Mouse (Mus musculus): Measurements from ENCODE around the gene Cyb561d2. TPM values are rescaled to one million over a fixed set of nuclear protein-coding genes. Genes with fewer than 3 reads are reported as not detected.

Gene Cyb561d2
- polyA plus RNA-seq, 1 experiment from 2014 or later, result 13.1 TPM

- H3K9me3 ChIP-seq (ENCODE audit: control insufficient read depth, low read length), result no peaks in the 10 kb centered on the region
- WGBS, result 88% methylated on average over 3 of the region's 3 CpGs
- peaks cover under 1% of the 10 kb centered on the region; the same call in 1 of the 2 replicates for H3K27me3 ChIP-seq (ENCODE audit: control insufficient read depth, insufficient read depth, low read length)
Measured at GRCm38 (mm10) chr9:107500708-107501286, 41.2 kb downstream of the Cyb561d2 start.

GRCm38 (mm10) chr9:107496359-107496758 lies 45.6 kb downstream of the Cyb561d2 start:
- no peaks in the 10 kb centered on the region for H3K27me3 ChIP-seq (ENCODE audit: control insufficient read depth, insufficient read depth, low read length)
- no peak overlapping the region for H3K27ac ChIP-seq (replicated peaks; ENCODE audit: low read depth, low read length)
- no peaks in the 10 kb centered on the region; the same call in 1 of the 2 replicates for H3K4me1 ChIP-seq (ENCODE audit: control insufficient read depth, insufficient read depth, low read length)
- no peak overlapping the region for H3K4me2 ChIP-seq (ENCODE audit: low read depth, severe bottlenecking)
- ATAC-seq (ENCODE audit: insufficient number of reproducible peaks, low FRiP score, low TSS enrichment, low read depth) (no peak), DNase-seq (ENCODE audit: low spot score) (no peak)
- H3K9me3 ChIP-seq (ENCODE audit: control insufficient read depth, low read length), result no peaks in the 10 kb centered on the region
- H3K9ac ChIP-seq (ENCODE audit: low read length), result no peak overlapping the region
- no peaks in the 10 kb centered on the region for H3K36me3 ChIP-seq (ENCODE audit: control insufficient read depth, insufficient read depth, low read length)
- 80% methylated on average over 3 of the region's 3 CpGs for WGBS
- H3K4me3 ChIP-seq (ENCODE audit: low read depth, low read length), result no peak overlapping the region

More at GRCm38 (mm10) chr9:107500708-107501286, 41.2 kb downstream of the Cyb561d2 start:
- no peak overlapping the region for H3K4me3 ChIP-seq (ENCODE audit: low read depth, low read length)
- H3K4me1 ChIP-seq (ENCODE audit: control insufficient read depth, insufficient read depth, low read length), result no peaks in the 10 kb centered on the region
- H3K36me3 ChIP-seq (ENCODE audit: control insufficient read depth, insufficient read depth, low read length), result no peaks in the 10 kb centered on the region
- H3K4me2 ChIP-seq (ENCODE audit: low read depth, severe bottlenecking), result no peak overlapping the region
- ATAC-seq (ENCODE audit: insufficient number of reproducible peaks, low FRiP score, low TSS enrichment, low read depth) (no peak), DNase-seq (ENCODE audit: low spot score) (no peak)
- no peak overlapping the region for H3K27ac ChIP-seq (replicated peaks; ENCODE audit: low read depth, low read length)
- no peak overlapping the region for H3K9ac ChIP-seq (ENCODE audit: low read length)

GRCm38 (mm10) chr9:107494238-107494637 lies 47.8 kb downstream of the Cyb561d2 start:
- Histone ChIP-seq H3K27me3 (ENCODE audit: control insufficient read depth, insufficient read depth, low read length) (no peaks in the 10 kb centered on the region), H3K4me1 (ENCODE audit: control insufficient read depth, insufficient read depth, low read length) (no peaks in the 10 kb centered on the region; the same call in 1 of the 2 replicates), H3K9me3 (ENCODE audit: control insufficient read depth, low read length) (no peaks in the 10 kb centered on the region), H3K9ac (ENCODE audit: low read length) (no peak overlapping the region), H3K4me3 (ENCODE audit: low read depth, low read length) (no peak overlapping the region), H3K27ac (replicated peaks; ENCODE audit: low read depth, low read length) (no peak overlapping the region), H3K4me2 (ENCODE audit: low read depth, severe bottlenecking) (no peak overlapping the region), H3K36me3 (ENCODE audit: control insufficient read depth, insufficient read depth, low read length) (no peaks in the 10 kb centered on the region)
- 59% methylated on average over 12 of the region's 12 CpGs for WGBS
- ATAC-seq (ENCODE audit: insufficient number of reproducible peaks, low FRiP score, low TSS enrichment, low read depth) (no peak), DNase-seq (ENCODE audit: low spot score) (no peak)

GRCm38 (mm10) chr9:107493511-107493910 lies 48.5 kb downstream of the Cyb561d2 start:
- H3K9me3 ChIP-seq (ENCODE audit: control insufficient read depth, low read length), result no peaks in the 10 kb centered on the region
- no peak overlapping the region for H3K27ac ChIP-seq (replicated peaks; ENCODE audit: low read depth, low read length)
- no peaks in the 10 kb centered on the region for H3K36me3 ChIP-seq (ENCODE audit: control insufficient read depth, insufficient read depth, low read length)
- H3K27me3 ChIP-seq (ENCODE audit: control insufficient read depth, insufficient read depth, low read length), result no peaks in the 10 kb centered on the region
- H3K4me2 ChIP-seq (ENCODE audit: low read depth, severe bottlenecking), result no peak overlapping the region
- 41% methylated on average over 1 of the region's 1 CpGs for WGBS
- H3K9ac ChIP-seq (ENCODE audit: low read length), result no peak overlapping the region
- ATAC-seq (ENCODE audit: insufficient number of reproducible peaks, low FRiP score, low TSS enrichment, low read depth) (no peak), DNase-seq (ENCODE audit: low spot score) (no peak)
- H3K4me3 ChIP-seq (ENCODE audit: low read depth, low read length), result no peak overlapping the region
- H3K4me1 ChIP-seq (ENCODE audit: control insufficient read depth, insufficient read depth, low read length), result no peaks in the 10 kb centered on the region; the same call in 1 of the 2 replicates

- no peak overlapping the region for H3K27ac ChIP-seq (replicated peaks; ENCODE audit: low read depth, low read length)
- WGBS, result 62% methylated on average over 6 of the region's 6 CpGs
- no peak overlapping the region for H3K9ac ChIP-seq (ENCODE audit: low read length)
- no peak overlapping the region for H3K4me3 ChIP-seq (ENCODE audit: low read depth, low read length)
- H3K9me3 ChIP-seq (ENCODE audit: control insufficient read depth, low read length), result no peaks in the 10 kb centered on the region
- H3K27me3 ChIP-seq (ENCODE audit: control insufficient read depth, insufficient read depth, low read length), result no peaks in the 10 kb centered on the region
- DNase-seq (ENCODE audit: low spot score) (no peak), ATAC-seq (ENCODE audit: insufficient number of reproducible peaks, low FRiP score, low TSS enrichment, low read depth) (no peak)
- H3K36me3 ChIP-seq (ENCODE audit: control insufficient read depth, insufficient read depth, low read length), result no peaks in the 10 kb centered on the region
- no peaks in the 10 kb centered on the region; the same call in 1 of the 2 replicates for H3K4me1 ChIP-seq (ENCODE audit: control insufficient read depth, insufficient read depth, low read length)
- no peak overlapping the region for H3K4me2 ChIP-seq (ENCODE audit: low read depth, severe bottlenecking)
Measured at GRCm38 (mm10) chr9:107490625-107491024, 51.4 kb downstream of the Cyb561d2 start.

DNA sequence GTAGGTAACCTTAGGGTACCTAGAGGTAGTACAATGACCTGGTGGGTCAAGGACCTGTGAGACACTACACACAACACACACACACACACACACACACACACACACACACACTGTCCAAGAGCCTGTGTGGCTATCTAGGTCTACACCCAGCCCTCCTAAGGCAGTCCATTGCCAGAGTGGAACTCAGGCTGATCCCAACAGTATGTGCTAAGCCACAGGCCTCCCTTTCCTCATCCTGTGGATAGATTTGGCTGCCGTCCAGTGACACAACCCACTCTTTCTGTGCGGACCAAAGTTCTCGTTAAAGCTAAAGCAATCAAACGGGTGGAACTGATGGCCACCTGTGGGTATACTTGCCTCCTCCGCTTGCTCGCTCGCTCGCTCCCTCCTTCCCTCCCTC lies 51.8 kb downstream of the Cyb561d2 start:
- Histone ChIP-seq H3K4me3 (ENCODE audit: low read depth, low read length) (no peak overlapping the region), H3K27ac (replicated peaks; ENCODE audit: low read depth, low read length) (no peak overlapping the region), H3K36me3 (ENCODE audit: control insufficient read depth, insufficient read depth, low read length) (no peaks in the 10 kb centered on the region), H3K4me2 (ENCODE audit: low read depth, severe bottlenecking) (no peak overlapping the region), H3K9me3 (ENCODE audit: control insufficient read depth, low read length) (no peaks in the 10 kb centered on the region), H3K27me3 (ENCODE audit: control insufficient read depth, insufficient read depth, low read length) (no peaks in the 10 kb centered on the region), H3K4me1 (ENCODE audit: control insufficient read depth, insufficient read depth, low read length) (no peaks in the 10 kb centered on the region; the same call in 1 of the 2 replicates), H3K9ac (ENCODE audit: low read length) (no peak overlapping the region)
- 66% methylated on average over 8 of the region's 8 CpGs for WGBS
- ATAC-seq (ENCODE audit: insufficient number of reproducible peaks, low FRiP score, low TSS enrichment, low read depth) (no peak), DNase-seq (ENCODE audit: low spot score) (no peak)

Other genes with a start within 250 kb of the Cyb561d2 start
- gene Cish, start 246.2 kb downstream of the Cyb561d2 start, polyA plus RNA-seq (2014; fragmentation: Nextera tagmentation; extraction: Ambion mirVana), result 4.1 and 4.4 TPM in 2 replicates
- 10.0 and 10.1 TPM in 2 replicates for gene Hemk1, start 203.8 kb downstream of the Cyb561d2 start, polyA plus RNA-seq (2014; fragmentation: Nextera tagmentation; extraction: Ambion mirVana)
- 0.60 and 0.73 TPM in 2 replicates for gene 6430571L13Rik, start 201.6 kb downstream of the Cyb561d2 start, polyA plus RNA-seq (2014; fragmentation: Nextera tagmentation; extraction: Ambion mirVana)
- gene Cacna2d2, start 142.6 kb downstream of the Cyb561d2 start, polyA plus RNA-seq (2014; fragmentation: Nextera tagmentation; extraction: Ambion mirVana), result 0.12 and 0.26 TPM in 2 replicates
- gene Tmem115, start 8.2 kb downstream of the Cyb561d2 start, polyA plus RNA-seq (2014; fragmentation: Nextera tagmentation; extraction: Ambion mirVana), result 42.8 and 47.9 TPM in 2 replicates
- gene Nprl2, start within 50 bp of the Cyb561d2 start, polyA plus RNA-seq (2014; fragmentation: Nextera tagmentation; extraction: Ambion mirVana), result 36.5 and 40.9 TPM in 2 replicates
- 0.79 and 0.95 TPM in 2 replicates for gene Zmynd10, start 5.1 kb upstream of the Cyb561d2 start, polyA plus RNA-seq (2014; fragmentation: Nextera tagmentation; extraction: Ambion mirVana)
- 46.7 and 49.3 TPM in 2 replicates for gene Rassf1, start 9.4 kb upstream of the Cyb561d2 start, polyA plus RNA-seq (2014; fragmentation: Nextera tagmentation; extraction: Ambion mirVana)
- gene Tusc2, start 21.1 kb upstream of the Cyb561d2 start, polyA plus RNA-seq (2014; fragmentation: Nextera tagmentation; extraction: Ambion mirVana), result 57.3 and 60.2 TPM in 2 replicates
- 143 and 155 TPM in 2 replicates for gene Hyal2, start 25.8 kb upstream of the Cyb561d2 start, polyA plus RNA-seq (2014; fragmentation: Nextera tagmentation; extraction: Ambion mirVana)
- 8.0 and 8.4 TPM in 2 replicates for gene Hyal1, start 34.7 kb upstream of the Cyb561d2 start, polyA plus RNA-seq (2014; fragmentation: Nextera tagmentation; extraction: Ambion mirVana)
- gene Naa80, start 36.7 kb upstream of the Cyb561d2 start, polyA plus RNA-seq (2014; fragmentation: Nextera tagmentation; extraction: Ambion mirVana), result 14.3 and 16.7 TPM in 2 replicates
- gene Hyal3, start 38.6 kb upstream of the Cyb561d2 start, polyA plus RNA-seq (2014; fragmentation: Nextera tagmentation; extraction: Ambion mirVana), result 0.54 and 0.57 TPM in 2 replicates
- 47.6 and 49.0 TPM in 2 replicates for gene Ifrd2, start 45.4 kb upstream of the Cyb561d2 start, polyA plus RNA-seq (2014; fragmentation: Nextera tagmentation; extraction: Ambion mirVana)
- gene Sema3b, start 67.0 kb upstream of the Cyb561d2 start, polyA plus RNA-seq (2014; fragmentation: Nextera tagmentation; extraction: Ambion mirVana), result 3.4 and 3.7 TPM in 2 replicates
- 336 and 358 TPM in 2 replicates for gene Gnai2, start 93.2 kb upstream of the Cyb561d2 start, polyA plus RNA-seq (2014; fragmentation: Nextera tagmentation; extraction: Ambion mirVana)
- 3.4 and 4.1 TPM in 2 replicates for gene Slc38a3, start 127.3 kb upstream of the Cyb561d2 start, polyA plus RNA-seq (2014; fragmentation: Nextera tagmentation; extraction: Ambion mirVana)
- 1.7 and 1.8 TPM in 2 replicates for gene Gnat1, start 137.5 kb upstream of the Cyb561d2 start, polyA plus RNA-seq (2014; fragmentation: Nextera tagmentation; extraction: Ambion mirVana)
- gene Sema3f, start 168.3 kb upstream of the Cyb561d2 start, polyA plus RNA-seq (2014; fragmentation: Nextera tagmentation; extraction: Ambion mirVana), result 27.4 and 32.5 TPM in 2 replicates
- gene Rbm5, start 228.8 kb upstream of the Cyb561d2 start, polyA plus RNA-seq (2014; fragmentation: Nextera tagmentation; extraction: Ambion mirVana), result 179 and 195 TPM in 2 replicates